Mouse (Mus musculus) left cerebral cortex, adult 2 months (tissue): ENCODE measurements around the gene Als2cl. TPM values are rescaled to one million over a fixed set of nuclear protein-coding genes. Genes with fewer than 3 reads are reported as not detected.

Experiments used
- DNase-seq, 2 experiments: peaks; one replicate each; pipeline ENCODE4 v3.0.0; 2021 to 2022; ENCODE audit warnings: low spot score in 2 of 2, mixed read lengths in 1 of 2; ENCODE audit errors: extremely low spot score in 1 of 2
- H3K27ac ChIP-seq: fragments of 200-600 bp; 2 replicates; pipeline ENCODE4 v1.8.1; 2022
- H3K4me3 ChIP-seq: fragments of 200-600 bp; 2 replicates; pipeline ENCODE4 v1.8.1; 2022
- CTCF ChIP-seq: fragments of 200-600 bp; IDR thresholded peaks from 2 replicates; pipeline ENCODE4 v1.8.1; 2022; ENCODE audit warnings: antibody characterized with exemption, mild to moderate bottlenecking, moderate library complexity
- intact Hi-C: fragments of 180-260 bp; cut with DNase I; formaldehyde crosslinking; loops from one replicate; pipeline ENCODE4 v1.15.1; 2025
- long read RNA-seq, 2 experiments: library from polyadenylated mRNA; stranded (forward); transcript quantifications; one replicate each; pipeline ENCODE4 v2.0.0; 2021; ENCODE audit warnings: borderline mapping rate in 2 of 2
- total RNA-seq, 2 experiments: library from RNA; stranded (reverse); gene quantifications; 2 replicates each; pipeline ENCODE4 v1.2.3; 2021

Als2cl gene
- total RNA-seq, result 10 to 100 TPM in 1 of 2 experiments, 1 to 10 TPM in 1; 8.4 to 10.8 TPM
- long read RNA-seq, experiment 1, full-length matches to known transcripts, result 1 of 4 reads
- long read RNA-seq, experiment 1, partial matches to known transcripts, result 3 of 4 reads
- long read RNA-seq, experiment 1, other reads (novel, unspliced or antisense), result 0 of 4 reads
- long read RNA-seq, experiment 2, full-length matches to known transcripts, result 2 of 4 reads
- long read RNA-seq, experiment 2, partial matches to known transcripts, result 1 of 4 reads
- long read RNA-seq, experiment 2, other reads (novel, unspliced or antisense), result 1 of 4 reads

GRCm38 (mm10) chr9:110879191-110879920 lies at the start of gene Als2cl:
Gene Als2cl (plus strand): TSS chr9:110879870.
- intact Hi-C loops, result loop anchor here (5.0 kb wide), 1 partner anchor 227 kb away; the partner anchor contains the start of gene Nbeal2
- Histone ChIP-seq H3K27ac (peak within 1 kb of the TSS; percentile 82), H3K4me3 (peak within 1 kb of the TSS; percentile 66)
- no peak for TF ChIP-seq CTCF
- peak in 1 of 2 experiments; percentile 37 for DNase-seq

GRCm38 (mm10) chr9:110833021-110833420 lies 46.6 kb upstream of the Als2cl start:
- no peak for DNase-seq
- intact Hi-C loops, result no loop called here
- no peak overlapping the region for H3K27ac ChIP-seq
- H3K4me3 ChIP-seq, result no peak overlapping the region
- TF ChIP-seq CTCF, result no peak

DNA sequence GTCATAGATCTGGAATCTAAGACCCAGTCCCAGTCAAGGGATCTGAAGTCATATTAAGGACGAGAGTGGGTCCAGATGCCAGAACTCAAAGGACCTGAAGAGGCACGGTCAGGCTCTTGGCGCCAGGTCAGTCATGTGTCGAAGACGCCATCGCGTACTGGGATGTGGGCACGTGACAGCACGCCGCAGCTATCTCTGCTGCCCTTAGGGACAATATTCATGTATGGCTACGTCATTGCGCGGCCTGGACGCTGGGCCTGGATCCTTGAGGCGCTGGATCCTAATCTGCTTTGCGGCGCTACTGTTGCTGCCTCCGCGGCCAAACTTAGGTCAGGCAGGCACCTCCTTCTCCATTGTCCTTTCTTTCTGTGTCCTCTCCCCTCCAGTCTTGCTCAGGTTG lies 45.3 kb upstream of the Als2cl start, which contains the start of gene Prss45:
TSS of gene Prss45 (plus strand) at position 178 of the 400 bp plus-strand sequence.
- H3K27ac ChIP-seq, result no peak within 1 kb of the TSS
- no peak for DNase-seq

GRCm38 (mm10) chr9:110834961-110835360 lies 44.7 kb upstream of the Als2cl start:
- no peak for TF ChIP-seq CTCF
- intact Hi-C loops, result no loop called here
- Histone ChIP-seq H3K4me3 (no peak overlapping the region), H3K27ac (no peak overlapping the region)
- no peak for DNase-seq

More for the DNA sequence above, 45.3 kb upstream of the Als2cl start, which contains the start of gene Prss45:
- no peak within 1 kb of the TSS for H3K4me3 ChIP-seq
- intact Hi-C loops, result no loop called here
- no peak for TF ChIP-seq CTCF

DNA sequence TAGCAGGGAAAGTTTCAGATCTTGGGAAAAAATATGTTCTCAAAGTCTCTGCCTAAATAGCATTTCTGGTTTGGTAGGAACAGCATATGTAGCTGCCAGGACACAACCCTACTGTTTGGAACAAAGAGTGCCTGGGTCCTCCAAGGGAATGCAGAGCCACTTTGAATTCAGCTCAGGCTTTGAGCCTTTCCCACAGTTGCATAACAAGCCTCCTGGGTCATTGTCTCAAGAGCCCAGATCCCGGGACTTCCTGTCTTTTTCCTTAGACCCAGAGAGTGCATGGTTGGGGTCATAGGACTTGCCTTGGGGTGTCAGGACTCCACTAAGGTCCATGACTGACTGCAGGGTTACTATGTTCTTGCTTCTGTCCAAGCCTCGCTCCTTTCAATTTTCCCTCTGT lies 43.6 kb upstream of the Als2cl start:
- no peak overlapping the region for H3K4me3 ChIP-seq
- intact Hi-C loops, result no loop called here
- TF ChIP-seq CTCF, result no peak
- H3K27ac ChIP-seq, result peak overlapping the region; percentile 66; the same call in 1 of the 2 replicates
- no peak for DNase-seq

DNA sequence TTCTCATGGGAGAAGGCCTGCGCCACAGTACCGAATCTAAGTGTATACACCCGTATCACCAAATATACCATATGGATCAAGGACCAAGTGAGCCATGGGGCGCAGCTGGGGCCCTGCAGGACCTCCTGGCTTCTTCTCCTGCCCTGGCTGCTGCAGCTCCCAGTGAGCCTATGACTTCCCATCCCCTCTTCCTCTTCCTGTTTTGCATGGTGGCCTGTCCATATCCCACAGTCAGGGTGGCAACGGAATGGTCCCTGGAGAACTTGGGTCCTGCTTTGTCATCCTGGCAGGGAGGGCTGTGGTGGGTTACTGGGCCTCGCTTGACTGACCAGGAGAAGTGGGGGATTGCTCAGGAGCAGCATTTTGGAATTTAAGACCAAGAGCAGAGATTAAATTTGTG lies 38.8 kb upstream of the Als2cl start:
- TF ChIP-seq CTCF, result no peak
- intact Hi-C loops, result no loop called here
- Histone ChIP-seq H3K4me3 (no peak overlapping the region), H3K27ac (no peak overlapping the region)
- DNase-seq, result no peak

DNA sequence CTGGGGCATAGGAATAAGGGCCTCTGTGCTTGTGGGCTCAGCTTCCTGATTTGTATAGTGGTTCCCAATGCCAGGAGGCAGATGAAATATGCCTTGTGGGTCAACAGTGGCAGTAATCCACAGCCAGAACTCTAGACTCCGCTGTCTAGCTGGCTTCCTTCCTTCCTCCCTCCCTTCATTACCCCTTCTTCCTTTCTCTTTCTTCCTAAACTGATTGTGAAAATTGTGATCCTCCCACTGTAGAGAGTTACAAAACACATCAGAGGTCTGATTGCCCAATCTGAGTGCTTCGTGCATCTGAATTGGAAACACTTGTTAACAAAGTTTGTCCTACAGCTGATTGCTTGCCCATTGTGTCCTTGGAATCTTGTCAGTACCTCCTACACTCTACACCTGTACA lies 38.2 kb upstream of the Als2cl start:
- TF ChIP-seq CTCF, result no peak
- no peak overlapping the region for H3K4me3 ChIP-seq
- no peak for DNase-seq
- H3K27ac ChIP-seq, result no peak overlapping the region
- intact Hi-C loops, result no loop called here

DNA sequence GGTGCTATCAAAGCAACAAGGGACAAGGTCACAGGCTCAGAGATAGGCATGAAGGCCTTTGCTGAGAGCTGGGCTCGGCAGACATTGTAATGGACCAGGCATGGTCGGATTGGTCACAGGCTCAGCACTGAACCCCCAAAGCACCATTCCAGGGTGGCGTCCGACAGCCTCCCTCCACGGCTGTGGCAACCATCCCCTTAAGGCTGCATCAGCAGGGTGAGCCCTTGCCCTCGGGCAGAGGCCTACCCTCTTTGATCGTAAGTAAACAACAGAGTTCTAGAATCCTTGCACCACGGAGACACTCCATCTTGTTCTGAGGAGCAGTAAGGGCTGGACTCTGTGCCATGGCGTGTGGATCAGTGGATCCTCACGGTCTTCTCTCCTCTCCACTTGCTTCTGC lies 35.5 kb upstream of the Als2cl start, which contains the start of gene Prss46:
TSS of gene Prss46 (plus strand) at position 301 of the 400 bp plus-strand sequence.
- TF ChIP-seq CTCF, result no peak
- no peak for DNase-seq
- Histone ChIP-seq H3K4me3 (no peak within 1 kb of the TSS), H3K27ac (no peak within 1 kb of the TSS)
- intact Hi-C loops, result no loop called here

- no peak overlapping the region for H3K27ac ChIP-seq
- DNase-seq, result no peak
- TF ChIP-seq CTCF, result no peak
- H3K4me3 ChIP-seq, result no peak overlapping the region
- intact Hi-C loops, result no loop called here
These were observed 30.5 kb upstream of the Als2cl start for GRCm38 (mm10) chr9:110849162-110849561.

- H3K4me3 ChIP-seq, result no peak overlapping the region
- no peak for TF ChIP-seq CTCF
- no peak overlapping the region for H3K27ac ChIP-seq
- DNase-seq, result no peak
- intact Hi-C loops, result no loop called here
These were observed 23.8 kb upstream of the Als2cl start for GRCm38 (mm10) chr9:110855903-110856302.

DNA sequence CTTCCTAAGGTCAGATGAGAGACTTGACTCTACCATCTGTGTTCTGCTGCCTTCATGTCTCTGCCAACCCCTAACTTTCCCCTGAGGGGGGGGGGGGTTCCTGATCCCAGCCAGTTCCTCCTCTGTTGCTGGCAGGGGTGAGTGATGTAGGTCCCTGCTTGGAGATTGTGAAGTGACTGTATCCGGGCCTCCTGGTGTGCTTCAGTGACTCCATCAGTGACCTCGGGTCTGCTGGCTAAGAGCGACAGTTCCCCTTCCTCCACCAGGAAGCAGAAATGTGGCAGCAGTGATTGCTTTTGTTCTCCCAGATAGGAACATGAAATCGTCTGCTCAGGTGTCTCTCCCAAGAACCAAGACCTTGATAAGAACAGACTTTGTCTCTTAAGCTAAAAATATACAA lies 22.8 kb upstream of the Als2cl start:
- no peak; the same call in 1 of the 2 replicates for TF ChIP-seq CTCF
- Histone ChIP-seq H3K27ac (no peak overlapping the region), H3K4me3 (no peak overlapping the region)
- intact Hi-C loops, result no loop called here
- no peak for DNase-seq

- H3K4me3 ChIP-seq, result no peak within 1 kb of the TSS
- no peak for DNase-seq
- no peak within 1 kb of the TSS for H3K27ac ChIP-seq
- intact Hi-C loops, result no loop called here
- TF ChIP-seq CTCF, result peak; percentile 54
These were observed 21.7 kb upstream of the Als2cl start, which contains the start of gene Prss50 for GRCm38 (mm10) chr9:110857781-110858472. Gene Prss50 (plus strand): TSS chr9:110857967.
